Mouse (Mus musculus): Measurements from ENCODE around the gene Prkg1. TPM values are rescaled to one million over a fixed set of nuclear protein-coding genes. Genes with fewer than 3 reads are reported as not detected.

Gene Prkg1
- total and polyA plus RNA-seq, 3 experiments = not detected

- no peaks in the 10 kb centered on the region for H3K79me2 ChIP-seq (ENCODE audit: control insufficient read depth, insufficient read depth, low read length, poor library complexity)
- no peaks in the 10 kb centered on the region for H3K36me3 ChIP-seq (ENCODE audit: control insufficient read depth in 1 of 2, insufficient read depth in 2 of 2, low read length in 2 of 2)
- H3K4me1 ChIP-seq (ENCODE audit: control insufficient read depth in 1 of 2, insufficient read depth in 2 of 2, low read length in 2 of 2) = no peaks in the 10 kb centered on the region
- no peak overlapping the region for H3K27ac ChIP-seq (ENCODE audit: control insufficient read depth, low read depth, low read length)
- no peak overlapping the region for H3K4me3 ChIP-seq (ENCODE audit: control insufficient read depth in 1 of 2, insufficient read depth in 1 of 2, low read depth in 2 of 2, low read length in 2 of 2)
- no peaks in the 10 kb centered on the region for H3K27me3 ChIP-seq (ENCODE audit: control insufficient read depth in 1 of 2, insufficient read depth in 2 of 2, low read length in 2 of 2)
- TF ChIP-seq ETS1 (IDR thresholded peaks at IDR 0.05; ENCODE audit: low read depth, low read length) (no peak), SMC3 (IDR thresholded peaks at IDR 0.05; ENCODE audit: low read depth, low read length) (no peak), NRF1 (IDR thresholded peaks at IDR 0.05; ENCODE audit: insufficient read depth, low read depth, low read length, poor library complexity, severe bottlenecking) (no peak), BHLHE40 (IDR thresholded peaks at IDR 0.05; ENCODE audit: borderline replicate concordance, low read depth, low read length) (no peak), TCF12 (IDR thresholded peaks at IDR 0.05; ENCODE audit: low read depth, low read length) (no peak), MEF2A (IDR thresholded peaks at IDR 0.05; ENCODE audit: extremely low read depth, insufficient replicate concordance, low read depth, low read length, poor library complexity, severe bottlenecking) (no peak), EP300 (IDR thresholded peaks at IDR 0.05; ENCODE audit: low read depth in 1 of 2, low read length in 2 of 2) (no peak), MYC (IDR thresholded peaks at IDR 0.05; ENCODE audit: low read depth, low read length) (no peak), KAT2A (conservative IDR thresholded peaks at IDR 0.05; ENCODE audit: low read depth, low read length) (no peak), MAFK (IDR thresholded peaks at IDR 0.05; ENCODE audit: borderline replicate concordance, low read depth, low read length) (no peak), RAD21 (IDR thresholded peaks at IDR 0.05; ENCODE audit: low read depth, low read length) (no peak), CHD2 (IDR thresholded peaks at IDR 0.05; ENCODE audit: low read length) (no peak), JUND (IDR thresholded peaks at IDR 0.05; ENCODE audit: low read depth, low read length) (no peak), GATA1 (IDR thresholded peaks at IDR 0.05; ENCODE audit: low read depth, low read length) (no peak), ZC3H11A (IDR thresholded peaks at IDR 0.05; ENCODE audit: low read depth, low read length) (no peak), SIN3A (IDR thresholded peaks at IDR 0.05; ENCODE audit: low read length) (no peak)
- H3K9me3 ChIP-seq (replicated peaks; ENCODE audit: insufficient read depth, low read length) = no peaks in the 10 kb centered on the region
- DNase-seq (ENCODE audit: low read depth, low spot score) = no peak
- no peak overlapping the region for H3K9ac ChIP-seq (ENCODE audit: control insufficient read depth, low read depth, low read length, poor library complexity, severe bottlenecking)
Observed at GRCm38 (mm10) chr19:31180757-31181156, 584.1 kb downstream of the Prkg1 start.

GRCm38 (mm10) chr19:31177279-31177922 lies 587.4 kb downstream of the Prkg1 start:
- no peak for DNase-seq (ENCODE audit: low read depth, low spot score)
- Histone ChIP-seq H3K27ac (ENCODE audit: control insufficient read depth, low read depth, low read length) (no peak overlapping the region), H3K4me1 (ENCODE audit: control insufficient read depth in 1 of 2, insufficient read depth in 2 of 2, low read length in 2 of 2) (no peaks in the 10 kb centered on the region), H3K36me3 (ENCODE audit: control insufficient read depth in 1 of 2, insufficient read depth in 2 of 2, low read length in 2 of 2) (no peaks in the 10 kb centered on the region), H3K79me2 (ENCODE audit: control insufficient read depth, insufficient read depth, low read length, poor library complexity) (no peaks in the 10 kb centered on the region), H3K9ac (ENCODE audit: control insufficient read depth, low read depth, low read length, poor library complexity, severe bottlenecking) (no peak overlapping the region), H3K27me3 (ENCODE audit: control insufficient read depth in 1 of 2, insufficient read depth in 2 of 2, low read length in 2 of 2) (no peaks in the 10 kb centered on the region), H3K9me3 (replicated peaks; ENCODE audit: insufficient read depth, low read length) (no peaks in the 10 kb centered on the region), H3K4me3 (ENCODE audit: control insufficient read depth in 1 of 2, insufficient read depth in 1 of 2, low read depth in 2 of 2, low read length in 2 of 2) (no peak overlapping the region)
- TF ChIP-seq ZNF384 (IDR thresholded peaks at IDR 0.05; ENCODE audit: low read depth, low read length) (no peak), RAD21 (IDR thresholded peaks at IDR 0.05; ENCODE audit: low read depth, low read length) (no peak), MXI1 (IDR thresholded peaks at IDR 0.05; ENCODE audit: low read depth, low read length) (no peak), POLR2A (IDR thresholded peaks at IDR 0.05; ENCODE audit: control insufficient read depth in 1 of 2, insufficient read depth in 1 of 2, low read depth in 1 of 2, low read length in 2 of 2, poor library complexity in 1 of 2) (no peak), USF2 (IDR thresholded peaks at IDR 0.05; ENCODE audit: borderline replicate concordance in 1 of 2, insufficient read depth in 1 of 2, low read depth in 1 of 2, low read length in 2 of 2) (no peak), TCF12 (IDR thresholded peaks at IDR 0.05; ENCODE audit: low read depth, low read length) (no peak)

All from MEL (cell line).